Mouse (Mus musculus): ENCODE measurements around the gene Folr1.

Gene Folr1

DNA sequence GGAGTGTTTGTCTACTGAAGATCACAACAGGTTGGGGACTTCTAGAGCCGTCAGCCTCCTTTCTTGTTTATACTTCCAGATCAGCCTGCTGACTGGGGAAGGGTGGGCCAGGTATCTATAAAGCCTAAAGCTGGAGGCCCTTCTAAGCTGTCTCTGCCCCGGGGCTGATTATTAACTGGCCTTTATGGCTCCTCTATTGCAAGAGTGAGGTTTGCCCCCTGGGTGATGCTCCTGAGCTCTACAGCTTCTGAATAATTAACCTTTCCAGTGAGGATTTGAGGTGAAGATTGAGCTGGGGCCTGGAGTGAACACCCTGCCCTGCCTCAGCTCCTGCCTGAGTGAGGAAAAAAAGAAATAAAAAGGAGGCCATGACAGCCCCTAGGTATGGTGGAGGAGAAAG, at the start of gene Folr1:
TSS of gene Folr1 (minus strand) at position 160 of the 400 bp plus-strand sequence.
- no peak for DNase-seq (ENCODE audit: inconsistent ontology term)

DNA sequence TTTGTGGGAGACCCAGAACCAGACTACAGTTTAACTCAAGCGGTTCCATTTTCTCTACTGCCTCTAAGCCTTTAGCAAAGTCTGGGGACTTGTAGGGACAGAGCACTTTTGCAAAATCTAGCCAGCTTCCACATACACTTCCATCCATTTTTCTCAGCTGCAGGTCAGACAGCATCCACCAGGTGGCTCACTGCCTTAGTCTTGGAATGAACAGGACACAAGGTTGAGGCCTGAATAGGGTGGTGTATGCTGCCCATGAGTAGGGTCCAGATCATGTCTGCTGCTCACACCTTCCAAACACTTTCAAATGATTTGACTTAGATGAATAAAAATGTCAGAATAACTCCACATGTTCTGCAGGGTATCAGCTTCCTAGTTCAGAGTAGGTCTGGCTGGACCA, 47.5 kb upstream of the Folr1 start:
- peak; percentile 61 for DNase-seq (ENCODE audit: inconsistent ontology term)

DNA sequence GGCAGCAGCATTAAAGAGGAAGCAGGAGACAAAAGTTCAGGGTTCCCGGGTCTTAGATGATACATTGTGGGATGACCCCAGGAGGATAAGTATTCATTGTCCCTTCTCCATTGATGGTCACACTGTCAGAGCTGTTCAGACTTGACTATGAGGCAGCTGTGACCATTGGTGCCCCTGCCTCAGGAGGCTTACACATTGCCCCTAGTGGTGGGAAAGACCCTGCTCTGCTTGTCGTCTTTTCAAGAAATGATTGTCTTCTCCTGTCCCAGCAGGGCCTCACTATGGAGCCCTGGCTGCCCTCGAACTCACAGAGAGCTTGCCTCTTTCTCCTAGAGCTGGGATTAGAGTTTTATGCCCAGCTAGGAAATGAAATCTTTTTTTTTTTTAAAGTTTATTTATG, 41.4 kb upstream of the Folr1 start:
- DNase-seq (ENCODE audit: inconsistent ontology term) = no peak

DNA sequence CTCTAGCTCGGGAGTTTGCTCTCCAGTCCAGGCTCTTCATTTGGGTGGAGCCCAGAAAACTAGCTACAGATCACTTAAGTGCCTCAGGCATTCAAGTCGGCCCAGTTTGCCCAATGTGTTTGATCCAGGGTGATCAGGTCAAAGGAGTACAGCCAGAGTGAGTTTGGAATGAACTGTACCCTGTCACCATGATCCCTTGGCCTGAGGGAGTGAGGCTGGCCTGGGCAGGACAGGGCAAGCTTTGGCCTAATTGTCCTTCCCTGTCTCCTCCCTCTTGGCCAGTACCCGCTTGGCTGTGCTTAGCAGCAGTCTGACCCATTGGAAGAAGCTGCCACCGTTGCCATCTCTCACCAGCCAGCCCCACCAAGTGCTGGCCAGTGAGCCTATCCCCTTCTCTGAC, 39.5 kb upstream of the Folr1 start:
- no peak for DNase-seq (ENCODE audit: inconsistent ontology term)

DNA sequence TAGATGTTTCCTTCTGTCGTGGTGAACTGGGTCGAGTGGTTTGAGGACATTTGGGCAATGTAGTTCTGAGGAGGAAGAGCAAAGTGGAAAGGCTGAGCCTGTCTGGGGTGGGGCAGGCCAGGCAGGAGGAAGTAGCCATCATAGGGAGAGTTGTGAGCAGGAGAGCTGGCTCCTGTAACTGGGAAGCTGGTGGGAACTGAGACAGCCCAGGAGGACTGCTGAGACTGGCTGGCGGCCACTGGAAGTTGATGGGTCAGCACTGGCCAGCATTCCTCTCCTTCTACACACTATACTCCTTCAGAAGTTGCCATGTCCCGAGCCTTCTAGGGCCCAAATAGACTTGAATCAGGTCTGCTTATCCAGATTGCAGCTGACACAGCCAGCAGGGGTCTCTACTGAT, 37.8 kb upstream of the Folr1 start:
- peak; percentile 49 for DNase-seq (ENCODE audit: inconsistent ontology term)

DNA sequence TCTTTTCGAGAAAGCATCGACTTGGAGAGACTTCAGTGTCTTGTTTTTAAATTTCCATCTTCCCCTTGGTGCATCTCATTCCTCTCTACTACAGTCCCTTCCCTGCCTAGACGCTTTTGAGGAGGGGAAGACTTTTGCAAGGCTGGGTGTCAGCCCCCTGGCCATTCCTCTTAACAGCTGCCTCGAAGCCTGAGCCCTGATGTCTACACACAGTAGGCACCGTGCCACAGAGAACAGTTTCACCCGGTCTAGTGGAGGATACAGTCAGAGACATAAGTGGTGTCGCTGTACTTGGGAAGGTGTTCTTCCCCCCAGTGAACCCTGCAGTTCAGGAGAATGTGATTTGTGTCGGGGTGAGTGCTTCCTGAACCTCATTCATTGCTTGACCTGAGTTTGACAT, 36.1 kb upstream of the Folr1 start:
- peak; percentile 4 for DNase-seq (ENCODE audit: inconsistent ontology term)

DNA sequence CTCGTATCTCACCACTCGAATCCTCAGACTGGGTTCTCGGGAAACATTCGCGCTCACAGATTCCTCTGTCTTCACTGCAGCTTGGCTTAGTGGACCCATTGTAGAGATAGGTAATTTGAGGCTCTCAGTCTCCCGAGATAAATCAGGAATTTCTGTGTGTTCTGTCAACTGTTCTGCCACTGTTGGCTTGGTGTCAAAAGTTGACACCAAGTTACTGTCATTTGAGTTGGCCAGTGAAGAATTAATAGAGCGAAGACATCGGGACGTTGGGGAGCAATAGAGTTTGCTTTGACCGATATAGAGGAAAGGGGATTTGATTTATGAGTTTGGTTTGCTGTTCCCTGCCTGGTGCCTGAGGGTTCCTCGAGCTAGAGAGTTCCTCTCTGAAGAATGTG, 35.7 kb upstream of the Folr1 start, which contains the start of gene Tomt:
TSS of gene Tomt (minus strand) at position 73 of the 395 bp plus-strand sequence.
- no peak for DNase-seq (ENCODE audit: inconsistent ontology term)

DNA sequence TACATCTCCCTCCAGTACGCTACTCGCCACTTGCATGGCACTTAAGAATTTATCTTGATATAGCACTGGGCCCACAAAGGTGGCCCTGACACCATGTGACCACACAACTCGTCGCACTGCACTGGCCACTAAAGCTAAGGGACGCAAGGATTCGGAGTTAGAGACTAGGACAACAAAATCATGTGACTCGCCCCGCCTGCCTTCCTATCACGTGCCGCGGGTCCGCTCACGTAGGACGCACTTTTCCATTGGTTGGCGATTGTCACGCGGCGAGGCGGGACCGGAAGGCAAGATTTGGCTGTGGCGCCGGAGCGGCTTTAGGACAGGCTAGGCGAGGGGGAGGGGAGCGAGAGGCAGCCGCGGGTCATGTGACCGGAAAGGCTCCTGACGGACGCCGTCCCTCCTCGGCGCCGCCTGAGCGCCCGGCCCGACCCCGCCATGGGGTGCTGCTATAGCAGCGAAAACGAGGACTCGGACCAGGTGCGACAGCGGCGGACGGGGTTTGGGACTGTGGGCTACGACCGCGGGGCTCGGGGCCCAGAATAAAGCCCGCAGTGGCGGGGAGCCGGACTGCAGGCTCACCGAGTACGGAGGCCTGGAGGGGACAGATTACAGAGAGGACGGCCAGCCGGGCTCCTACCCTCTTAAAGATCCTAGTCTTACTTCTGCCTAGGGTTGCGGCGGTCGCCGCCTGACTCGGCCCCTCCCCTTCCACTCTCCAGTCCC, 35.1 kb upstream of the Folr1 start, which contains the start of gene Lamtor1:
TSS of gene Lamtor1 (plus strand) at position 344 of the 726 bp plus-strand sequence.
- DNase-seq (ENCODE audit: inconsistent ontology term) = peak; percentile 99

DNA sequence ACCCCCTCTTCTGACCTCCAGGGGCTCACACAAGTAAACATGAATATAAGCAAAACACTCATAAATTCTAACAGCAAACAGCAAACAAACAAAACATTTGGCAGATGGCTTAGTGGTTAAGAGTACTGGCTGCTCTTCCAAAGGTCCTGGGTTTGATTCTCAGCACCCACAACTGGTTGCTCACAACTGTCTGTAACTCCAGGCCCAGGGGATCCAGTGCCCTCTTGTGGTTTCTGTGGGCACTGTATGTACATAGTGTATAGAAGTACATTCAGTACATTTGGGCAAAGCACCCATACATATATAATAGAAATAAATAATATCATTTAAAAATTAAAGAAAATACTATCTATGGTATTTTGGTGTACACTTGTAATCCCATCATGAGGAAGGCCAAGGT, 32.3 kb upstream of the Folr1 start:
- DNase-seq (ENCODE audit: inconsistent ontology term) = no peak

DNA sequence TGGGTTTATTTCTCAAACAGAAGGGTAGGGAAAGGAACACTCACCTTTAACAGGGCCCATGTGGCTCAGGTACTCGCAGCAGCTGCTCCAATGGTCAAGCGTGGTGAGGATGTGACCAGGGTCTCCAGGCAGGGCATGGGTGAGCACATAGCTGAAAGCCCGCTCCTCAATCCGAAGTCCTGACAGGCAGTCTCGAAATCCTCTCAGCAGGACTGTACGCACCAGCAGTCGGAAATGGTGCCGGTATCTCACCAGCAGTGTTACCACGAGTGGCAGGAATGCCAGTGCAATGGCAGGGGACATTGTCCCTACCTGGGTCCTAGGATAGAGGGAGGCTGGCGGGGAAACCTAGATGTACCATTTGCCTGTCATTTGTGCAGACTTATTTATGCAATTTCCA, 31.4 kb upstream of the Folr1 start:
- DNase-seq (ENCODE audit: inconsistent ontology term) = no peak

DNA sequence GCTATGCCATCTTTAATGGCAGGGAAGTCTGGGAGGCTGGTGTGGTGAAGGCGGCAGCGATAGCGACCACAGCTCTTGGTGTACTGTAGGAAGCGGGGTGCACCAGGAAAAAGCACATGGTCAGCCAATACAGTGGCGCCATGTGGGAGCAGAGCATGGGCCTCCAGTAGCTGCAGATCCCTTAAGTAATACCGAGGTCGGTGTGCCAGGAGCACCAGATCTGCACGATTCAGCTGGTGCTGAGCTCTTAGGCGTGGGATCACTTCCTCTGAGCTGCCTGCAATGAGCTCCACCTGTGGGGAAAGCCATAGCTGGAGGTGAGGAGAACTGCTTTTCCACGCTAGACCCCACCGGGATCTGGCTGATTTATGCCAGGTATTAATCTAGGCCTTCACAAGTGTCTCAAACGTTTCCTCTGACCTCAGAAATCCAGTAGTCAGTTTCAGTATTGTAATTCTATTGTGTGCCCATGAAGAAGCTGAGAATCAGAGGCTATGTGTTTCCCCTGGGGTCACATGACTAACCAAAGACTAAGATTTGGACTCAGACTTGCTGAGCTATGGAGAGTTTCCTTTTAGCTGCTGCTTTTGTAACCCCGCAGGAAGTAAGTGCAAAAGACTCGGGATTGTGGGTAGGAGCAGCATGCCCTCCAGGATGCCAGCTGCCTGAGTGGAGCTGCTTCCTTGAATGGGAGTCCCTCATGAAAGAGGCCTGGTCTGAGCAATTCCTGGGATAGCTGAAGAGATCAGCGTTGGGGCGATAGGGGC, 29.9 kb upstream of the Folr1 start:
- DNase-seq (ENCODE audit: inconsistent ontology term) = no peak

DNA sequence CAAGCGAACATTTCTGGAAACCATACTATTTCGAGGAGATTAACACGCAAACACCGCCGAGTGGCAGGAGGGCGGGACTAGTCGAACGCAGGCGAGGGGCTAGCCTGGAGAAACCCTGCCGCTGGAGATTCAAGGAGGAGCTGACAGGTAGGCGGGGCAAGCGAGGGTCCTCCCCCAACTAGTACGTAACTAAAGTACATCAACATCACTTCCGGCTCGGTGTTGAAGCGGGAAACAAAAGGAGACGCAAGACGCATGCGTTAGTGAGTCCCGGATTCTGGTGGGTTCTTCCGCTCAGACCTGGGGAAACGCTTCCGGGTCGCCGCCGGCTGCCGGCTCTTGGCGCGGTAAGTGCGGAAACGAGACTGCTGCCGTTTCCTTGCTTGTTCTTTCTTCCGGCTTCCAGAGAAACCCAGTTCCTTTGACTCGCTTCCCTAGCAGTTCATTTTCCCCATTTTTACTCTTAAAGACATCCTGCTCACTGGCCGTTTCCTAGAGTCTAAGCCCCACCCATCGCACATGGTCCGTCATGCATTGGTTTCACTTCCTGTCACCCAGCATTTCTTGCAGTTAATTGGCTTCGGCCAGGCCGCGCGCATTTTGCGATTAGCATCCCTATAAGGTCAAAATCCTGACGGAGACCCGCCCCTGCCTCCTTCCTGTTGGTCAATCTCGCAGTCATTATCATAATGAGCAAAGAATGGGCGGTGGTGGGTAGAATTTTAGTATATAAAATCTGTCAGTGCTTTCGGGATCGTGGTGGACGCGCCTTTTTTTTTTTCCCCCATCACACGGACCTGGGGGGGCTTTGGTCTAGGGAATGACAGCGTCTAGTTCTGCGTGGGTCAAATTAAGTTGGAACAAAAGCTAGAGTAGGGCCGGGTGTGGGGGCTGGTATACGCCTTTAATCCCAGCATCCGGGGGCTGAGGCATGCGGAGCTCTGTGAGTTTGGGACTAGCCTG, 25.8 kb upstream of the Folr1 start:
- DNase-seq (ENCODE audit: inconsistent ontology term) = peak; percentile 99

DNA sequence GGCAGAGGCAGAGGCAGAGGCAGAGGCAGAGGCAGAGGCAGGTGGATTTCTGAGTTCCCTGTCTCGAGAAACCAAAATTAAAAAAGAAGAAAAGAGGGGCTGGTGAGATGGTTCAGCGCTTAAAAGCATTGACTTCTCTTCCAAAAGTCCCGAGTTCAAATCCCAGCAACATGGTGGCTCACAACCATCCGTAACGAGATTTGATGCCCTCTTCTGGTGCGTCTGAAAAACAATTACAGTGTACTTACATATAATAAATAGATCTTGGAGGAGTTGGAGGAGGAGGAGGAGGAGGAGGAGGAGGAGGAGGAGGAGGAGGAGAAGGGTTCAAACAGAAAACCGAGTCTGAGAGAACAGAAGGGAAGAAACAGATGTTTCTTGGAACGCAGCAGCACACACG, 25.1 kb upstream of the Folr1 start:
- DNase-seq (ENCODE audit: inconsistent ontology term) = no peak

DNA sequence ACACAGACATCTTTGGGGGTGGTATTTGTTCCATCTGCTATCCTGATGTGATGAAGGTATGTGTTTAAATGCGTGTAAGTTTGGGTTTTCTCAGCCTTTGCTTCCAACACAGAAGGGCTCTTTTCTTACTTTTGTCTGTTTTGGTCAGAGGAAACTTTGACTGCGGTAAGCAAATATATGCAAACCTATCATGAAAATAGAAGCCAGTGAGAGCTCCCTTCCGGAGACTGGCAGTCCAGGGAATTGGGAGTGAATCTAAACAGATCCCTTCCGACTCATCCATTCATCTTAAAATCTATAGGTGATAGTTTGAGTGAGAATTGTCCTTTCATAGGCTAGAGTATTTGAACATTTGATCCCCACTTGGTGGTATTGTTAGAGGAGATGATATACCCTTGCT, 17.9 kb upstream of the Folr1 start:
- no peak for DNase-seq (ENCODE audit: inconsistent ontology term)

DNA sequence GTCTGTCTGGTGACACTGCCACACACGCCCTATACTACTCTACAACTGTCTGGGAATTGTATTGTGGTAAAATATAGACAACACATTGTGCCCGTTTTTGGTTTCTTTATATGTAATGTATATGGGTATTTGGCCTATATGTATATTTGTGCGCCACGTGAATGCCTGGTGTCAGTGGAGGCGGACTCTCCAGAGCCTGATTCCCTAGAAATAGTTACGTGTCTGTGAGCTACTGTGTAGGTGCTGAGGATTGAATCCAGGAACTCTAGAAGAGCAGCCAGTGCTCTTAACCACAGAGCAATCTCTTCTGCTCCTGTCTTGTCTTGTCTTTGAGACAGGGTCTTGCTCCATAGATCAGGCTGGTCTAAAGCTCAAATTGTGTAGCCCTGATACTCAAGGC, 15.7 kb upstream of the Folr1 start:
- DNase-seq (ENCODE audit: inconsistent ontology term) = no peak

DNA sequence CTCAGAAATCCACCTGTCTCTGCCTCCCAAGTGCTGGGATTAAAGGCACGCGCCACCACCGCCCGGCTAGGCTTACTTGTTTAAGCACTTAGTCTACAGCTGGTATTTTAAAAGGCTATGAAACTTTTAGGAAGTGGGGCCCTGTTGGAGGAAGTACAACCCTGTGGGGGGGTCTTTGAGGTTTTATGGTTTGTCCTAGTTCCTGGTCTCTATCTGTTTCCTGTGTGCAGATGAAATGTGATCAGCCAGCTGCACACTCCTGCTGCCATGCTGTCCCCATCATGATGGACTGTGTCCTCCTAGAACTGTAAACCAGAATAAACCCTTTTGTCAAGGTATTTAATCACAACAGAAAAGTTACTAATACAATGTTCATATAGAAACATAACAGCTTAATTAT, 13.6 kb upstream of the Folr1 start:
- no peak for DNase-seq (ENCODE audit: inconsistent ontology term)

DNA sequence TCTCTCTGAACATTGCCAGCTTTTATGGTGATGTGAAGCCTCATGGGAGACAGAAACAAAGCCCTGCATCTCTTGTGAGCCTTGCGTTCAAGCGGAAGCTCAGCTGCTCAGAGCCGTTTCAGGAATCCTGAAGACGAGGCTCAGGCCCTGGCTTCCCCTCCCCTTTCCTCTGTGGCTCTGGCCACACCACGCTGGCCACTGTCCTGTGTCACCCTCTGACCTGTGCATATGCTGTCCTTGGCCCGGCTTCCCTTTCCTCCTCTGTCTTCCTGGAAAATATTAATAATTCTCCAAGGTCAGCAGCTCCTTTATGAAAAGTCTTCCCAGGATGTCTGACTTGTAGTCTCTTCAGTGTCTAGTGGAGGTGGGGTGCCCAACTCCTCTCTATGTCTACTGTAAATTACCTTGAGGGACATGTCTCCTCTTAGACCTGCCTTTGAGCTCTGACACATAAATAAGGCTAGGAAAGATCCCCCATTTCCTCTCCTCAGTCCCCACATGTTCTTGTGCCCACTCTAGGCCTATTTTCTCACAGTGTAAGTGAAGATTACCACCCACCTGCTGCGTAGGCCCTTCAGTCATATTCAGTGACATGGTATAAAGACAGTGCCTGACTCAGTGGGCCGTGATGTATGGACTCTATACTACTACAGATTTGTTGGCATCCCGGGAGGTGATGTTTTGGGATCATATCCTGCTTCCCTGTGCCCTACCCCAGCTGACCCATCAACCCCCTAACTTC, 12.0 kb upstream of the Folr1 start:
- no peak for DNase-seq (ENCODE audit: inconsistent ontology term)

DNA sequence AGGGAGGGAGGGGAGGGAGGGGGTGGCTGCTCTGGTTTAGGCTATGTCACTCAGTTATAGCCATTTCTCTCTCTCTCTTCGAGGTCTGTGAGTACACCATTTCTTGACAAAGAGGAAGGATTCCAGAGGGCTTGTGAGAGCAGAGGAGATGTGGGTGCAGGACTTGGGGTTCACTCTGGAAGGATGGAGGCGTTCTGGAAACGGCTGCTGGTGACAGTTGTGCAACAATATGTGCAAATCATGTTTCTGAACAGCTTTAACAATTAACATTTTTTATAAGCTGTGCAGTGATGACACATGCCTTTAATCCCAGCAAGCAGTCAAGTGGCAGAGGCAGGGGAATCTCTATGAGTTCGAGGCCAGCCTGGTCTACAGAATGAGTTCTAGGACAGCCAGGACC, 10.3 kb upstream of the Folr1 start:
- no peak for DNase-seq (ENCODE audit: inconsistent ontology term)

DNA sequence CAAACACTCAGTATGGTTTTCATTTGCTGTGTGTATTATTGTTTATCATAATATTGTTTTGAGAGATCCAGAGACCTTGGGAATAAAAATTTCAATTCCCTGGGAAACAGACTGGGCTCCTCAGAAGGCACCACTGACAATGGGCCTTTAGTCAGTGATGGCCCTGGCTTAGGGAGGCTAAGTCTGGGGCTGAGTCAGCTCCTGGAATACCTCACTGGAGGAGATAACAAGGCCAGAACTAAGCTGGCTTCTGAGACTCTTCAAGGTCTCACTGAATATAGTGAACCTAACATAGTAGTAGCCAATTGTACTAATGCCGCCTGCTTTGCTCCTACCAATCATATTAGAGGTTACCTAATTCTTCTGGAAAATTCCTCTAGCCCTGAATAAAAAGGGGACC, 5.4 kb upstream of the Folr1 start:
- DNase-seq (ENCODE audit: inconsistent ontology term) = no peak

DNA sequence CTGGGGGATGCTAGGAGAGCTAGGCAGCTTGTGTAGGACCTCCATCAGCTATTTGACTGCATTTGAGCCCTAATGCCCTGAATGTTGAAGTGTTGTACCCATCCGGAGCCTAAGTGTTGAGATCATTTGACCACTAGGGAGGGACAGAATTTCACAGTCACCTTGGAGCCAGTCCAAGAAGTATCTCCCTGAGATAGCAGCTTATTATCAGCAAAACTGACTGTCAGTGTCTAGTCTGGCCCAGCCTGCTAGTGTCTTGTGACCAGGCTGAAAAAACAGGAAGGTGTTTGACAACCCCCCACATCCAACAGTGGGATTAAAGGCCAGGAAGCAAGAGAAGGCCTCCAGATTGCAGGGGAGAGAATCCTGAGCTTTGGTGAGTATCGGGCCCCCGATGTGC, 708 bp upstream of the Folr1 start:
- no peak for DNase-seq (ENCODE audit: inconsistent ontology term)

DNA sequence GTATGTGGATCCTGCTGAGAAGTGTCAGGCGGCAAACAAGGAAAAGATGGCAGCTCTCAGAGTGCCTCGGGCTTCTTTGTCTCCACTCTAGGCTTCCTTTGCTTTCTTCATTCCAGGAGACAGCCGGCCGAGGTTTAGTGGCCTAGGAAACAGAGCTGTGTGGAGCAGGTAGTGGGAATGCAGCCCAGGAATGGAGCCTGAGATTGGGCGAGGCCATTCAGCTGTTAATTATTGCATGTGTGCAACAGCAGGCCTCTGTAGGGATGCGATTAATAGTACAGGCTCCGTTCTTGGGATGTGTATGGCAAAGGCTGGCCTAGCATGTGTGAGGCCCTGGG, 1.5 kb downstream of the Folr1 start:
- peak; percentile 18 for DNase-seq (ENCODE audit: inconsistent ontology term)

Data from Muller cell, postnatal 12 days (primary cell).